Comparison of ENCODE assay signal across 12 mouse cellular contexts in genomic region chr2:137243914-137244313, GRCm38 (mm10).
DNase-seq lines count a peak whose midpoint lies in the region; ATAC-seq lines count a peak whose summit lies in the region.
"Had no signal": no experiment of that assay in that cellular context is flagged by ENCODE, and none has a peak within 500 bp of the region (broad histone marks: within the 10 kb centered on the region; RNA-seq: fewer than 3 reads in every experiment).

No protein-coding gene starts in this region.

- no peak overlapping the region for H3K4me2 ChIP-seq in forebrain, embryonic 11.5 days (ENCODE audit: low read depth, low read length, severe bottlenecking)
- no peak overlapping the region for H3K4me2 ChIP-seq in limb, embryonic 13.5 days (replicated peaks)

- H3K36me3 ChIP-seq in forebrain, embryonic 11.5 days (ENCODE audit: control insufficient read depth, insufficient read depth, low read length): no peaks in the 10 kb centered on the region
- no peaks in the 10 kb centered on the region for H3K36me3 ChIP-seq in limb, embryonic 13.5 days

- intact Hi-C loops in left cerebral cortex, postnatal 4 days (cut with DNase I): no loop called here
- intact Hi-C loops in heart, postnatal 25 days (cut with DNase I): no loop called here

- no peak overlapping the region for H3K4me3 ChIP-seq in forebrain, embryonic 11.5 days (ENCODE audit: low read depth, low read length)
- no peak overlapping the region for H3K4me3 ChIP-seq in limb, embryonic 13.5 days

- WGBS in forebrain, embryonic 11.5 days: 3% methylated on average over 5 of the region's 5 CpGs
- WGBS in limb, embryonic 13.5 days: 6% methylated on average over 5 of the region's 5 CpGs

- peak; percentile 20 for DNase-seq in left cerebral cortex, postnatal 4 days
- DNase-seq in left cerebral cortex, adult 9 months (ENCODE audit: low spot score in 2 of 2): no peak
- DNase-seq in embryo, embryonic 9.5 days (ENCODE audit: extremely low spot score): peak; percentile 24
- peak; percentile 78 for DNase-seq in forebrain, embryonic 11.5 days (ENCODE audit: low spot score)
- DNase-seq in heart, postnatal 25 days (ENCODE audit: low spot score): no peak
- DNase-seq in c-Kit-positive CD71-positive TER-119-positive erythroid progenitor cells, embryonic 14.5 days (ENCODE audit: low spot score): no peak
- DNase-seq in thymus, postnatal 14 days: no peak
- DNase-seq: adrenal gland, postnatal 10 days; cerebellum, adult 11 months; gastrocnemius, postnatal 14 days had no signal

- H3K27ac ChIP-seq in forebrain, embryonic 11.5 days (ENCODE audit: low read depth, low read length): no peak overlapping the region
- H3K27ac ChIP-seq in limb, embryonic 13.5 days: no peak overlapping the region

- H3K9me3 ChIP-seq in forebrain, embryonic 11.5 days (ENCODE audit: control insufficient read depth, low read length): no peaks in the 10 kb centered on the region
- no peaks in the 10 kb centered on the region for H3K9me3 ChIP-seq in limb, embryonic 13.5 days

- peak; percentile 85 for ATAC-seq in forebrain, embryonic 11.5 days (replicated peaks; ENCODE audit: low FRiP score)
- peak; percentile 58; the same call in 1 of the 2 replicates for ATAC-seq in limb, embryonic 13.5 days (ENCODE audit: low FRiP score, low read depth)

- H3K27me3 ChIP-seq in forebrain, embryonic 11.5 days (ENCODE audit: control insufficient read depth, insufficient read depth, low read length): no peaks in the 10 kb centered on the region
- H3K27me3 ChIP-seq in limb, embryonic 13.5 days: no peaks in the 10 kb centered on the region
- H3K27me3 ChIP-seq: CH12.LX had no signal

- no peak overlapping the region for H3K9ac ChIP-seq in forebrain, embryonic 11.5 days (ENCODE audit: low read length)
- H3K9ac ChIP-seq in limb, embryonic 13.5 days: no peak overlapping the region

- peaks cover 5% of the 10 kb centered on the region; the same call in 1 of the 2 replicates for H3K4me1 ChIP-seq in forebrain, embryonic 11.5 days (replicated peaks; ENCODE audit: control insufficient read depth, insufficient read depth, low read length)
- peaks cover 32% of the 10 kb centered on the region for H3K4me1 ChIP-seq in limb, embryonic 13.5 days

Comparison
In these comparisons a context has a peak if more than half of its experiments do, and no peak if none do; other contexts are left out.
1. DNase-seq: peak in left cerebral cortex, postnatal 4 days (single experiment), embryo, embryonic 9.5 days (single experiment) and forebrain, embryonic 11.5 days (single experiment); none in left cerebral cortex, adult 9 months (0 of 2), heart, postnatal 25 days (single experiment), c-Kit-positive CD71-positive TER-119-positive erythroid progenitor cells, embryonic 14.5 days (single experiment) and thymus, postnatal 14 days (single experiment).